Mouse (Mus musculus) ES-E14 (cell line): ENCODE measurements around the gene Hps3.

Experiments used
- HCFC1 ChIP-seq: IDR thresholded peaks from 2 replicates; pipeline ENCODE4 v1.6.1; 2012; ENCODE audit warnings: low read length, inconsistent platforms, borderline replicate concordance; ENCODE audit not compliant: insufficient read depth
- MAFK ChIP-seq: IDR thresholded peaks from 2 replicates; pipeline ENCODE4 v1.6.1; 2014; ENCODE audit warnings: mild to moderate bottlenecking, low read depth, low read length, inconsistent platforms; ENCODE audit not compliant: insufficient read depth
- ZC3H11A ChIP-seq: IDR thresholded peaks from 2 replicates; pipeline ENCODE4 v1.6.1; 2012; ENCODE audit warnings: low read depth, mild to moderate bottlenecking, inconsistent platforms, low read length, borderline replicate concordance
- ZNF384 ChIP-seq: IDR thresholded peaks from 2 replicates; pipeline ENCODE4 v1.6.1; 2012; ENCODE audit warnings: low read depth, low read length, inconsistent platforms

GRCm38 (mm10) chr3:19982846-19983245, 52.3 kb downstream of the Hps3 start:
- TF ChIP-seq ZNF384 (no peak), MAFK (no peak), HCFC1 (no peak), ZC3H11A (no peak)
